Mouse (Mus musculus) liver, adult (tissue): ENCODE data around the gene Them5.

ENCODE experiments used
- GATA4 ChIP-seq: IDR thresholded peaks from 2 replicates; pipeline ENCODE4 v1.6.1; 2014; ENCODE audit warnings: mild to moderate bottlenecking, low read length; ENCODE audit not compliant: insufficient replicate concordance

Them5 gene

GRCm38 (mm10) chr3:94341959-94342422 lies at the start of gene Them5:
Gene Them5, plus strand, starts transcription at chr3:94342099.
- TF ChIP-seq GATA4, result no peak

GRCm38 (mm10) chr3:94305457-94305856 lies 36.4 kb upstream of the Them5 start:
- TF ChIP-seq GATA4, result no peak

GRCm38 (mm10) chr3:94306975-94307374 lies 34.9 kb upstream of the Them5 start:
- no peak for TF ChIP-seq GATA4

- peak; percentile 79; the same call in 1 of the 2 replicates for TF ChIP-seq GATA4
Observed at GRCm38 (mm10) chr3:94309633-94310363, 32.1 kb upstream of the Them5 start, which contains the start of gene Them4. Gene Them4, plus strand, starts transcription at chr3:94310089.

GRCm38 (mm10) chr3:94310491-94310890 lies 31.4 kb upstream of the Them5 start:
- TF ChIP-seq GATA4, result no peak

- TF ChIP-seq GATA4, result no peak
Observed at GRCm38 (mm10) chr3:94310911-94311310, 31.0 kb upstream of the Them5 start.

- TF ChIP-seq GATA4, result no peak
Observed at GRCm38 (mm10) chr3:94311376-94311775, 30.5 kb upstream of the Them5 start.

GRCm38 (mm10) chr3:94328681-94329080 lies 13.2 kb upstream of the Them5 start:
- no peak for TF ChIP-seq GATA4

GRCm38 (mm10) chr3:94334442-94334841 lies 7.5 kb upstream of the Them5 start:
- no peak for TF ChIP-seq GATA4

GRCm38 (mm10) chr3:94338522-94338921 lies 3.4 kb upstream of the Them5 start:
- TF ChIP-seq GATA4, result no peak

GRCm38 (mm10) chr3:94342552-94342951 lies 653 bp downstream of the Them5 start:
- TF ChIP-seq GATA4, result no peak

GRCm38 (mm10) chr3:94344182-94344581 lies 2.3 kb downstream of the Them5 start:
- TF ChIP-seq GATA4, result no peak

- no peak for TF ChIP-seq GATA4
Observed at GRCm38 (mm10) chr3:94344897-94345296, 3.0 kb downstream of the Them5 start.

- no peak for TF ChIP-seq GATA4
Observed at GRCm38 (mm10) chr3:94348146-94348545, 6.2 kb downstream of the Them5 start.

- TF ChIP-seq GATA4, result no peak
Observed at GRCm38 (mm10) chr3:94360812-94361211, 18.9 kb downstream of the Them5 start.

- TF ChIP-seq GATA4, result no peak
Observed at GRCm38 (mm10) chr3:94362138-94362537, 20.2 kb downstream of the Them5 start, which contains the start of gene C2cd4d. Gene C2cd4d, plus strand, starts transcription at chr3:94362438.
